Mouse (Mus musculus): Measurements from ENCODE around the gene Kdm2b. TPM values are rescaled to one million over a fixed set of nuclear protein-coding genes. Genes with fewer than 3 reads are reported as not detected.

The Kdm2b gene
- polyA plus RNA-seq (2014; fragmentation: Illumina TruSeq; extraction: RNeasy Lipid Tissue Mini Kit (QIAGEN cat#74804); ENCODE audit: insufficient read depth, low read depth, low replicate concordance) = 7.5 TPM

GRCm38 (mm10) chr5:122989551-122990330 is at the start of gene Kdm2b:
Gene Kdm2b (minus strand): TSS chr5:122989823.

GRCm38 (mm10) chr5:123014753-123015701 is 25.4 kb upstream of the Kdm2b start, which contains the start of gene Orai1:
Gene Orai1 (plus strand): TSS chr5:123015074.

GRCm38 (mm10) chr5:122849521-122850318 is 139.9 kb downstream of the Kdm2b start, which contains the start of gene Rnf34:
Gene Rnf34 (plus strand): TSS chr5:122850048.

DNA sequence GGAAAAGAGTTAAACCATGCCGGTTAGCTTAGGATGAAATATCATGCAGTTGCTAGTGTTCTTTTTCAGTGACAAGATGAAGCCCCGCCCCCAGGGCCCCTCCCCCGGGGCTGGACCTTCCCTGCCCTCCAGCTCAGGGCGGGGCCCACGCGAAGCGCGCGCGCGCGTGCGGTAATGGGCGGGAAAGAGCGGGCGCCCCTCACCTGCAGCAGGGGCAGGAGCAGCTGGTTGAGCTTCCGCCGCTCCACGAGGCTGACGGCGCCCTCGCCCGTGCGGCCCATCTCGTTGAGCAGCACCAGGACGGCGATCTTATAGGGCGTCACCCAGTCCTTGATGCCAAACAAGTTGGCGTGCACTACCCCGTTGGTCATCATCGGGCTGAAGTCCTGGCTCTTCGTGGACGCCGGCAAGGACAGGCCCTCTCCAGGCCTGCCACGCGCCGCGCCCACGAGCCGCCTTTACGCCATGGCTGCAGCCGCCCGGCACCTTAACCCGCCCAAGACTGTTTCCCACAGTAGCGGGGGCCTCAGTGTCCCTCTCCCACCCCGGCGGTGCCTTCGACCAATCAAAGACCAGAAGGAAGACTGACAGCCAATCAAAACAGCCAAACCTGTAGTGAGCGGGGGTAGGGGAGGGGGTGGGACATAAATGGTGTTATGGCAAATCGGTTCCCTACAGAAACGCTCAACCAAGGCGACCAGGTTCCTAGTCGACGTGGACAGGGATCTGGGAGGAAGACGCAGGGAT is 168.7 kb downstream of the Kdm2b start, which contains the start of gene Anapc5:
Anapc5 (minus strand) TSS at position 563 of the 747 bp plus-strand sequence.

Other genes starting within 250 kb of the Kdm2b start
- gene Camkk2, start 210.4 kb downstream of the Kdm2b start, polyA plus RNA-seq (2014; fragmentation: Illumina TruSeq; extraction: RNeasy Lipid Tissue Mini Kit (QIAGEN cat#74804); ENCODE audit: insufficient read depth, low read depth, low replicate concordance) = 10.3 TPM
- gene Anapc5, start 168.5 kb downstream of the Kdm2b start, polyA plus RNA-seq (2014; fragmentation: Illumina TruSeq; extraction: RNeasy Lipid Tissue Mini Kit (QIAGEN cat#74804); ENCODE audit: insufficient read depth, low read depth, low replicate concordance) = 134 TPM
- 9.6 TPM for gene Rnf34, start 139.8 kb downstream of the Kdm2b start, polyA plus RNA-seq (2014; fragmentation: Illumina TruSeq; extraction: RNeasy Lipid Tissue Mini Kit (QIAGEN cat#74804); ENCODE audit: insufficient read depth, low read depth, low replicate concordance)
- gene Orai1, start 25.3 kb upstream of the Kdm2b start, polyA plus RNA-seq (2014; fragmentation: Illumina TruSeq; extraction: RNeasy Lipid Tissue Mini Kit (QIAGEN cat#74804); ENCODE audit: insufficient read depth, low read depth, low replicate concordance) = 24.5 TPM
- gene Morn3, start 57.2 kb upstream of the Kdm2b start, polyA plus RNA-seq (2014; fragmentation: Illumina TruSeq; extraction: RNeasy Lipid Tissue Mini Kit (QIAGEN cat#74804); ENCODE audit: insufficient read depth, low read depth, low replicate concordance) = 15.2 TPM
- 5.8 TPM for gene Tmem120b, start 78.6 kb upstream of the Kdm2b start, polyA plus RNA-seq (2014; fragmentation: Illumina TruSeq; extraction: RNeasy Lipid Tissue Mini Kit (QIAGEN cat#74804); ENCODE audit: insufficient read depth, low read depth, low replicate concordance)
- gene Rhof, start 142.9 kb upstream of the Kdm2b start, polyA plus RNA-seq (2014; fragmentation: Illumina TruSeq; extraction: RNeasy Lipid Tissue Mini Kit (QIAGEN cat#74804); ENCODE audit: insufficient read depth, low read depth, low replicate concordance) = 7.4 TPM
- gene Setd1b, start 152.4 kb upstream of the Kdm2b start, polyA plus RNA-seq (2014; fragmentation: Illumina TruSeq; extraction: RNeasy Lipid Tissue Mini Kit (QIAGEN cat#74804); ENCODE audit: insufficient read depth, low read depth, low replicate concordance) = 3.3 TPM
- 27.5 TPM for gene Psmd9, start 179.6 kb upstream of the Kdm2b start, polyA plus RNA-seq (2014; fragmentation: Illumina TruSeq; extraction: RNeasy Lipid Tissue Mini Kit (QIAGEN cat#74804); ENCODE audit: insufficient read depth, low read depth, low replicate concordance)
- 0.41 TPM for gene Hpd, start 192.9 kb upstream of the Kdm2b start, polyA plus RNA-seq (2014; fragmentation: Illumina TruSeq; extraction: RNeasy Lipid Tissue Mini Kit (QIAGEN cat#74804); ENCODE audit: insufficient read depth, low read depth, low replicate concordance)

All from lung, adult 10 weeks (tissue).